Mouse (Mus musculus) midbrain, postnatal 0 days (tissue): ENCODE results near the gene Rab40b. TPM values are rescaled to one million over a fixed set of nuclear protein-coding genes. Genes with fewer than 3 reads are reported as not detected.
"Not testable (repeated sequence)": the region's sequence is repeated elsewhere in the genome, so short reads cannot be mapped to it uniquely, and the experiment has no call there.

ENCODE experiments used
- ATAC-seq: fragments of 200-750 bp; cut with Nextera tagmentation; 2 replicates; pipeline ENCODE4 v1.8.0; 2017; ENCODE audit warnings: moderate number of reproducible peaks, mild to moderate bottlenecking, moderate TSS enrichment, moderate library complexity; ENCODE audit not compliant: low FRiP score
- DNase-seq: peaks from one replicate; pipeline ENCODE4 v3.0.0-alpha.2; 2015; ENCODE audit warnings: low spot score
- H3K27ac ChIP-seq: fragments of 300-500 bp; sonication (generic); 2 replicates; pipeline ENCODE4 v1.5.1; 2014; ENCODE audit warnings: low read depth, mild to moderate bottlenecking, low read length, mixed read lengths
- H3K27me3 ChIP-seq: fragments of 300-500 bp; sonication (generic); 2 replicates; pipeline ENCODE4 v1.6.1; 2014; ENCODE audit warnings: low read length, control low read depth, mixed read lengths; ENCODE audit not compliant: insufficient read depth
- H3K36me3 ChIP-seq: fragments of 300-500 bp; sonication (generic); 2 replicates; pipeline ENCODE4 v1.6.1; 2014; ENCODE audit warnings: low read length, control low read depth, mixed read lengths; ENCODE audit not compliant: insufficient read depth
- H3K4me1 ChIP-seq: fragments of 300-500 bp; sonication (generic); 2 replicates; pipeline ENCODE4 v1.6.1; 2014; ENCODE audit warnings: mild to moderate bottlenecking, control low read depth, antibody characterized with exemption, low read length, mixed read lengths; ENCODE audit not compliant: insufficient read depth
- H3K4me2 ChIP-seq: fragments of 300-500 bp; sonication (generic); 2 replicates; pipeline ENCODE4 v1.6.1; 2014; ENCODE audit warnings: low read depth, mild to moderate bottlenecking, low read length, mixed read lengths; ENCODE audit not compliant: poor library complexity, severe bottlenecking
- H3K4me3 ChIP-seq: fragments of 300-500 bp; sonication (generic); 2 replicates; pipeline ENCODE4 v1.5.1; 2014; ENCODE audit warnings: low read depth, mild to moderate bottlenecking, low read length, moderate library complexity
- H3K9ac ChIP-seq: fragments of 300-500 bp; sonication (generic); replicated peaks from 2 replicates; pipeline ENCODE4 v1.6.1; 2014; ENCODE audit warnings: mild to moderate bottlenecking, low read length, moderate library complexity, mixed read lengths; ENCODE audit not compliant: poor library complexity, severe bottlenecking
- H3K9me3 ChIP-seq: fragments of 300-500 bp; sonication (generic); 2 replicates; pipeline ENCODE4 v1.6.1; 2016; ENCODE audit warnings: low read length, control low read depth
- CTCF ChIP-seq: IDR thresholded peaks from 2 replicates; pipeline ENCODE4 v1.5.1; 2016; ENCODE audit warnings: antibody characterized with exemption, mild to moderate bottlenecking
- WGBS: fragments of 180-500 bp; shearing (Covaris S2); extraction: QIAGEN DNeasy Blood & Tissue Kit; methylation state at CpG from one replicate; pipeline ENCODE4 v1.1.7; 2014; 5-methylcytosine and 5-hydroxymethylcytosine counted together
- microRNA-seq: library from miRNA; unstranded; fragments of <30 nt; microRNA quantifications from one replicate; pipeline ENCODE4, GENCODE M21; 2016; ENCODE audit warnings: borderline number of aligned reads
- polyA plus RNA-seq: library from polyadenylated mRNA; unstranded; fragments of >200 nt; fragmentation: Nextera tagmentation; extraction: Ambion mirVana; gene quantifications from 2 replicates; pipeline ENCODE4 v1.2.1, GENCODE M21; 2015
- total RNA-seq: library from RNA; depleted of rRNA; stranded (reverse); fragments of >200 nt; gene quantifications from 2 replicates; pipeline ENCODE4 v1.2.3, GENCODE M21; 2014; rRNA removed

Rab40b gene
- total and polyA plus RNA-seq, 2 experiments from 2014 or later = 14.8 to 15.0 TPM

- TF ChIP-seq CTCF = no peak
- H3K9me3 ChIP-seq = no peaks in the 10 kb centered on the region
- no peak overlapping the region for H3K27ac ChIP-seq
- DNase-seq (no peak), ATAC-seq (no peak)
- H3K4me1 ChIP-seq = no peaks in the 10 kb centered on the region
- no peaks in the 10 kb centered on the region for H3K27me3 ChIP-seq
- H3K4me2 ChIP-seq = no peak overlapping the region
- H3K9ac ChIP-seq = no peak overlapping the region
- 91% methylated on average over 1 of the region's 1 CpGs for WGBS
- H3K36me3 ChIP-seq = peaks cover 27% of the 10 kb centered on the region
- H3K4me3 ChIP-seq = no peak overlapping the region
Measured at GRCm38 (mm10) chr11:121326034-121326433, 62.0 kb downstream of the Rab40b start.

DNA sequence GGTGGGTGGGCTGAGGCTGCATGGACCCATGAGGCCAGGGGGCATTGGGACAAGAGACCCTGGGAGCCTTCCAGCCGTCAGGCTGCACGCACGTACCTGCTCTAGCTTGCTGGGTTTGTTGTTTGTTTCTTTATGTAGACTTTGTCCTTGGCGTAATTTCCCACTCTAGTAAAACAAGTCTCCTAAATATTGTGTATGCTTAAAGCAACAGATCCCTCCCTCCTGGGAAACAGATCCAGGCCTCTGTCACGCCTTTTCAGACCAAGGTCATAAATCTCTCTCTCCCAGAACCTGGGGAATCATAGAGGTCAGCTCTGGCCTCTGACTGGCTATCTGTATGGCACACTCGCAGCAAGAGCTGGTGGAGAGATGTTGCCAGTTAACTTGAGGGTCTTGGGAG, 80.3 kb downstream of the Rab40b start:
- ATAC-seq, H3K4me3 ChIP-seq, H3K27me3 ChIP-seq, H3K27ac ChIP-seq, H3K4me2 ChIP-seq, DNase-seq, H3K9me3 ChIP-seq, H3K9ac ChIP-seq, H3K4me1 ChIP-seq: not testable (repeated sequence)
- peaks cover 43% of the 10 kb centered on the region for H3K36me3 ChIP-seq
- WGBS = 92% methylated on average over 6 of the region's 6 CpGs

GRCm38 (mm10) chr11:121306608-121307007, 81.4 kb downstream of the Rab40b start:
- DNase-seq = no peak

More at GRCm38 (mm10) chr11:121306608-121307007, 81.4 kb downstream of the Rab40b start:
- WGBS = 96% methylated on average over 8 of the region's 8 CpGs
- no peak overlapping the region for H3K9ac ChIP-seq
- H3K36me3 ChIP-seq = peaks cover 47% of the 10 kb centered on the region
- no peaks in the 10 kb centered on the region for H3K4me1 ChIP-seq
- no peak overlapping the region for H3K4me3 ChIP-seq
- no peak overlapping the region for H3K27ac ChIP-seq
- no peaks in the 10 kb centered on the region; the same call in 1 of the 2 replicates for H3K9me3 ChIP-seq
- no peak for ATAC-seq
- TF ChIP-seq CTCF = no peak
- H3K4me2 ChIP-seq = no peak overlapping the region
- no peaks in the 10 kb centered on the region for H3K27me3 ChIP-seq

Small RNA genes lying within 50 kb of the gene (microRNA-seq; reads per million reads assigned to microRNA genes)
- not detected for gene Mir7236

Other genes starting within 250 kb of the Rab40b start
- not detected in 2 replicates for gene Tex19.1, start 242.1 kb downstream of the Rab40b start, total RNA-seq
- gene Tex19.1, start 242.1 kb downstream of the Rab40b start, polyA plus RNA-seq = not detected in 2 replicates
- gene Uts2r, start 228.0 kb downstream of the Rab40b start, total RNA-seq = 0.33 and 0.66 TPM in 2 replicates
- gene Uts2r, start 228.0 kb downstream of the Rab40b start, polyA plus RNA-seq = 1.1 and 1.5 TPM in 2 replicates
- gene Hexdc, start 183.8 kb downstream of the Rab40b start, total RNA-seq = 85.2 and 87.4 TPM in 2 replicates
- 37.4 and 38.1 TPM in 2 replicates for gene Hexdc, start 183.8 kb downstream of the Rab40b start, polyA plus RNA-seq
- gene Ogfod3, start 183.5 kb downstream of the Rab40b start, total RNA-seq = 8.9 and 12.0 TPM in 2 replicates
- 25.2 and 32.5 TPM in 2 replicates for gene Ogfod3, start 183.5 kb downstream of the Rab40b start, polyA plus RNA-seq
- 26.5 and 29.1 TPM in 2 replicates for gene Cybc1, start 158.9 kb downstream of the Rab40b start, total RNA-seq
- gene Cybc1, start 158.9 kb downstream of the Rab40b start, polyA plus RNA-seq = 18.7 and 20.9 TPM in 2 replicates
- 112 and 129 TPM in 2 replicates for gene Narf, start 151.0 kb downstream of the Rab40b start, total RNA-seq
- 37.4 and 38.0 TPM in 2 replicates for gene Narf, start 151.0 kb downstream of the Rab40b start, polyA plus RNA-seq
- 92.5 and 92.9 TPM in 2 replicates for gene Foxk2, start 128.3 kb downstream of the Rab40b start, total RNA-seq
- gene Foxk2, start 128.3 kb downstream of the Rab40b start, polyA plus RNA-seq = 13.2 and 13.7 TPM in 2 replicates
- 71.9 and 72.5 TPM in 2 replicates for gene Wdr45b, start 33.8 kb downstream of the Rab40b start, total RNA-seq
- gene Wdr45b, start 33.8 kb downstream of the Rab40b start, polyA plus RNA-seq = 87.1 and 89.2 TPM in 2 replicates
- 17.2 and 22.4 TPM in 2 replicates for gene Fn3krp, start 33.1 kb upstream of the Rab40b start, total RNA-seq
- 8.3 and 9.0 TPM in 2 replicates for gene Fn3krp, start 33.1 kb upstream of the Rab40b start, polyA plus RNA-seq
- 2.2 and 8.2 TPM in 2 replicates for gene Fn3k, start 46.7 kb upstream of the Rab40b start, total RNA-seq
- gene Fn3k, start 46.7 kb upstream of the Rab40b start, polyA plus RNA-seq = 3.7 and 3.9 TPM in 2 replicates
- 87.9 and 104 TPM in 2 replicates for gene Tbcd, start 63.7 kb upstream of the Rab40b start, total RNA-seq
- gene Tbcd, start 63.7 kb upstream of the Rab40b start, polyA plus RNA-seq = 56.5 and 58.4 TPM in 2 replicates
- 0.33 and 0.71 TPM in 2 replicates for gene Zfp750, start 131.1 kb upstream of the Rab40b start, total RNA-seq
- 0.22 and 0.35 TPM in 2 replicates for gene Zfp750, start 131.1 kb upstream of the Rab40b start, polyA plus RNA-seq